Mouse (Mus musculus) testis, adult 2 months (tissue): ENCODE data around the gene Utp11. TPM values are rescaled to one million over a fixed set of nuclear protein-coding genes. Genes with fewer than 3 reads are reported as not detected.
A peak's percentile ranks its signal among the peaks of the same experiment; 100 is the strongest.

Experiments used
- H3K27ac ChIP-seq: fragments of 200-500 bp; 2 replicates; pipeline ENCODE4 v1.5.1; 2012; ENCODE audit warnings: low read depth, low read length; ENCODE audit not compliant: control insufficient read depth, insufficient read depth
- H3K27me3 ChIP-seq: fragments of 200-500 bp; 2 replicates; pipeline ENCODE4 v1.6.1; 2012; ENCODE audit warnings: mild to moderate bottlenecking, low read length, moderate library complexity; ENCODE audit not compliant: control insufficient read depth, insufficient read depth
- H3K36me3 ChIP-seq: fragments of 200-500 bp; 2 replicates; pipeline ENCODE4 v1.6.1; 2012; ENCODE audit warnings: mild to moderate bottlenecking, low read length; ENCODE audit not compliant: control insufficient read depth, insufficient read depth
- H3K4me1 ChIP-seq: fragments of 200-500 bp; 2 replicates; pipeline ENCODE4 v1.6.1; 2012; ENCODE audit warnings: low read length; ENCODE audit not compliant: control insufficient read depth, insufficient read depth
- H3K4me3 ChIP-seq: fragments of 200-500 bp; 2 replicates; pipeline ENCODE4 v1.5.1; 2012; ENCODE audit warnings: low read depth, mild to moderate bottlenecking, low read length, moderate library complexity, mixed read lengths; ENCODE audit not compliant: control insufficient read depth
- CTCF ChIP-seq: fragments of 200-500 bp; IDR thresholded peaks from 2 replicates; pipeline ENCODE4 v1.5.1; 2012; ENCODE audit warnings: low read depth, mild to moderate bottlenecking, inconsistent platforms, low read length, moderate library complexity; ENCODE audit not compliant: control insufficient read depth, insufficient read depth, insufficient replicate concordance
- POLR2A ChIP-seq: fragments of 200-500 bp; IDR thresholded peaks from 2 replicates; pipeline ENCODE4 v1.6.1; 2012; ENCODE audit warnings: low read depth, mild to moderate bottlenecking, inconsistent platforms, low read length, moderate library complexity; ENCODE audit not compliant: control insufficient read depth
- polyA plus RNA-seq: library from polyadenylated mRNA; depleted of rRNA; stranded (reverse); fragments of >200 nt; gene quantifications from 2 replicates; pipeline ENCODE4 v1.2.3, GENCODE M21; 2012

The Utp11 gene
- polyA plus RNA-seq, 1 experiment = 4.8 TPM

DNA sequence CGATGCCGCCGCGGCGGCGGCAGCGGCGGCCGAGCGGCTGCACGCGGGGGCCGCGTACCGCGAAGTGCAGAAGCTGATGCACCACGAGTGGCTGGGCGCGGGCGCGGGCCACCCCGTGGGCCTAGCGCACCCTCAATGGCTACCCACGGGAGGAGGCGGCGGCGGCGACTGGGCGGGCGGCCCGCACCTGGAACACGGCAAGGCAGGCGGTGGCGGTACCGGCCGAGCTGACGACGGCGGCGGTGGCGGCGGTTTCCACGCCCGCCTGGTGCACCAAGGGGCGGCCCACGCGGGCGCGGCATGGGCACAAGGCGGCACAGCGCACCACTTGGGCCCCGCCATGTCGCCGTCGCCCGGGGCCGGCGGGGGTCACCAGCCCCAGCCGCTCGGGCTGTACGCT is 35.6 kb downstream of the Utp11 start:
- Histone ChIP-seq H3K36me3 (no peaks in the 10 kb centered on the region), H3K27me3 (peaks cover 3% of the 10 kb centered on the region), H3K4me1 (peaks cover 20% of the 10 kb centered on the region), H3K4me3 (peak overlapping the region; percentile 58), H3K27ac (no peak overlapping the region)
- TF ChIP-seq CTCF (no peak), POLR2A (no peak)

GRCm38 (mm10) chr4:124656854-124657650 is 36.3 kb downstream of the Utp11 start:
- Histone ChIP-seq H3K4me3 (peak overlapping the region; percentile 72), H3K27ac (no peak overlapping the region), H3K27me3 (peaks cover 3% of the 10 kb centered on the region), H3K4me1 (peaks cover 20% of the 10 kb centered on the region), H3K36me3 (no peaks in the 10 kb centered on the region)
- TF ChIP-seq CTCF (no peak), POLR2A (no peak)

DNA sequence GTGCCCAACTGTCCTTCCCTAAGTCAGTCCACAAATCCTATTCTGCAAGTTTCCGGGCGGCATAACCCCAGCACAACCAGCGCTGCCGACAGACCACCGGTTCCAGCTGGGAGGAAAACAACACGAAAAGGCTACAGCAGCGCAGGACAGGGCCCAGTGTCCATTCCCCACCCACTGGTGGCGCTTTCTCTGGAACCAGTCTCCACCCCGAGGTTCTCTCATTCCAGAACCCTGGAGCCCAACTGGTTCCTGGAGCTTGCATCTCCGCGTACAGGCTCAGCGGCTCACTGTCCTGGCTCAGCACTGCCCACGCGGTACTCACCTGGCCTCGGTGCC is 36.9 kb downstream of the Utp11 start, which contains the start of gene Pou3f1:
Gene Pou3f1, plus strand, starts transcription at position 290 of the 336 bp plus-strand sequence.
- Histone ChIP-seq H3K27me3 (peaks cover 3% of the 10 kb centered on the region), H3K36me3 (no peaks in the 10 kb centered on the region), H3K4me3 (peak within 1 kb of the TSS; percentile 72), H3K4me1 (peaks cover 20% of the 10 kb centered on the region), H3K27ac (no peak within 1 kb of the TSS)
- TF ChIP-seq POLR2A (no peak), CTCF (no peak)

- Histone ChIP-seq H3K4me1 (peaks cover 14% of the 10 kb centered on the region), H3K36me3 (no peaks in the 10 kb centered on the region), H3K4me3 (no peak overlapping the region), H3K27me3 (no peaks in the 10 kb centered on the region; the same call in 1 of the 2 replicates), H3K27ac (no peak overlapping the region)
- TF ChIP-seq CTCF (no peak), POLR2A (no peak)
Observed at GRCm38 (mm10) chr4:124652886-124653285, 40.5 kb downstream of the Utp11 start.

GRCm38 (mm10) chr4:124647909-124648308 is 45.5 kb downstream of the Utp11 start:
- no peaks in the 10 kb centered on the region for H3K4me1 ChIP-seq
- no peaks in the 10 kb centered on the region for H3K36me3 ChIP-seq
- TF ChIP-seq POLR2A = no peak
- TF ChIP-seq CTCF = no peak
- no peaks in the 10 kb centered on the region for H3K27me3 ChIP-seq
- no peak overlapping the region for H3K27ac ChIP-seq
- no peak overlapping the region for H3K4me3 ChIP-seq

DNA sequence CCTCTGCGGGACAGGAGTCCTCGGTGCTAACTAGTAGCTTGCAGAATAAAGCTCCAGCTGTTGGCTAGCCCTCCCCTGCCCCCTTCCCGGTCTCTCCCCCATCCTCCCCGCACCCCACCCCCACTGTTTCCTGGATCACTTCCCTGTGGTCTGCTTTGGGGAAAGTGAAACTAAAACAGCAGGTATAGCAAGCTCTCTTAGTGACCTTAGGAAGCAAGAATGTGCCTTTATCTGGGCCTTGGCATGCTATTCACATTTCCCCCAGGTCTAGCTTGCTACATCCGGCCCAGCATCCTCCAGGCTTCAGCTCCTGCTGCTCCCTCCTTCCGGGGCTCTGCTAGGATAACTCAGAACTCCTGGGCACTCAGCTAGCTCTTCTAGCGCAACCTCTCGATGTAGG is 46.8 kb downstream of the Utp11 start:
- no peaks in the 10 kb centered on the region for H3K27me3 ChIP-seq
- H3K4me3 ChIP-seq = no peak overlapping the region
- no peaks in the 10 kb centered on the region for H3K4me1 ChIP-seq
- TF ChIP-seq CTCF (no peak), POLR2A (no peak)
- no peak overlapping the region for H3K27ac ChIP-seq
- H3K36me3 ChIP-seq = no peaks in the 10 kb centered on the region

DNA sequence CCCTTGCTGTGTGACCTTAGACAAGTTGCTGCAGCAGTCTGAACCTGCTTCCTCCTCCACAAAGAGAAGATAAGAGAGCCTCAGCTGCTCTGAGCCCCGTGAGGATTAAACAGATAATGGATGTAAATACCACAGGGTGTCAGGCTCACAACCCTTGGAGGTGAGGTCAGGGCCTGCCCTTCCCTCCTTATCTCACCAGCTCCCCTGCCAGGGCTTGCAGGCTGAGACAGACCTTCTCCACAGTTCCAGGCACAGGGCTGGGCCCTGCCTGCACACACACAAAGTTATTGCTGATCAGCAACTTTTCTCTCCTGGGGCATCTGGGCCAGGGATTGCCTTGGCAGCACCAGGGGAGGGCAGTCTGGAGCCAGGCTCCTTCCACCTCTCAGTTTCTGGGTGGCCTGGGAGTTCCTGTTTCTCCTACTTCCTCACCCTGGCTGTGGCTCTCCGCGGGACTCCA is 48.4 kb downstream of the Utp11 start:
- no peak overlapping the region for H3K27ac ChIP-seq
- TF ChIP-seq CTCF (no peak; the same call in 1 of the 2 replicates), POLR2A (no peak)
- no peak overlapping the region for H3K4me3 ChIP-seq
- no peaks in the 10 kb centered on the region for H3K27me3 ChIP-seq
- peaks cover 3% of the 10 kb centered on the region for H3K4me1 ChIP-seq
- no peaks in the 10 kb centered on the region for H3K36me3 ChIP-seq
